Mouse (Mus musculus) liver, postnatal 0 days (tissue): ENCODE measurements around the gene Dpf1. TPM values are rescaled to one million over a fixed set of nuclear protein-coding genes. Genes with fewer than 3 reads are reported as not detected.
A peak's percentile ranks its signal among the peaks of the same experiment; 100 is the strongest.

ENCODE experiments used
- ATAC-seq: fragments of 200-750 bp; cut with Nextera tagmentation; 2 replicates; pipeline ENCODE4 v1.8.0; 2017; ENCODE audit warnings: mild to moderate bottlenecking, moderate library complexity
- DNase-seq: peaks from one replicate; pipeline ENCODE4 v3.0.0-alpha.2; 2016
- H3K27ac ChIP-seq: fragments of 300-500 bp; sonication (generic); 2 replicates; pipeline ENCODE4 v1.5.1; 2014; ENCODE audit warnings: antibody characterized with exemption, moderate library complexity, mild to moderate bottlenecking, low read depth
- H3K27me3 ChIP-seq: fragments of 300-500 bp; sonication (generic); 2 replicates; pipeline ENCODE4 v1.6.1; 2014; ENCODE audit warnings: low read length, control low read depth, mixed read lengths; ENCODE audit not compliant: insufficient read depth
- H3K36me3 ChIP-seq: fragments of 300-500 bp; sonication (generic); replicated peaks from 2 replicates; pipeline ENCODE4 v1.6.1; 2014; ENCODE audit warnings: mild to moderate bottlenecking, control low read depth, low read length, moderate library complexity, mixed read lengths; ENCODE audit not compliant: insufficient read depth
- H3K4me1 ChIP-seq: fragments of 300-500 bp; sonication (generic); 2 replicates; pipeline ENCODE4 v1.6.1; 2014; ENCODE audit warnings: antibody characterized with exemption, mild to moderate bottlenecking, control low read depth; ENCODE audit not compliant: insufficient read depth
- H3K4me2 ChIP-seq: fragments of 300-500 bp; sonication (generic); 2 replicates; pipeline ENCODE4 v1.6.1; 2014; ENCODE audit warnings: low read depth, mild to moderate bottlenecking, low read length, moderate library complexity, mixed read lengths
- H3K4me3 ChIP-seq: fragments of 300-500 bp; sonication (generic); 2 replicates; pipeline ENCODE4 v1.5.1; 2014; ENCODE audit warnings: low read depth, low read length
- H3K9ac ChIP-seq: fragments of 300-500 bp; sonication (generic); replicated peaks from 2 replicates; pipeline ENCODE4 v1.6.1; 2014; ENCODE audit warnings: mild to moderate bottlenecking, moderate library complexity
- H3K9me3 ChIP-seq: fragments of 300-500 bp; sonication (generic); 2 replicates; pipeline ENCODE4 v1.6.1; 2016; ENCODE audit warnings: mild to moderate bottlenecking, control low read depth, low read length, mixed read lengths
- CTCF ChIP-seq: sonication (generic); IDR thresholded peaks from 2 replicates; pipeline ENCODE4 v1.5.1; 2016; ENCODE audit warnings: antibody characterized with exemption, low read depth
- EP300 ChIP-seq: IDR thresholded peaks from 2 replicates; pipeline ENCODE4 v1.6.1; 2016; ENCODE audit warnings: antibody characterized with exemption, low read depth, mild to moderate bottlenecking
- WGBS: fragments of 180-500 bp; shearing (Covaris S2); extraction: QIAGEN DNeasy Blood & Tissue Kit; methylation state at CpG from one replicate; pipeline ENCODE4 v1.1.7; 2014; ENCODE audit not compliant: insufficient replicate concordance; 5-methylcytosine and 5-hydroxymethylcytosine counted together
- polyA plus RNA-seq: library from polyadenylated mRNA; unstranded; fragments of >200 nt; fragmentation: Nextera tagmentation; extraction: Ambion mirVana; gene quantifications from 2 replicates; pipeline ENCODE4 v1.2.1, GENCODE M21; 2015

Dpf1 gene
- polyA plus RNA-seq, 1 experiment from 2014 or later = 0.63 TPM

- TF ChIP-seq EP300 (no peak), CTCF (0 out of 2 replicates have a peak, but pooled peaks have one; percentile 21)
- H3K4me3 ChIP-seq = no peak overlapping the region
- no peak for ATAC-seq
- peaks cover 22% of the 10 kb centered on the region for H3K4me1 ChIP-seq
- WGBS = 84% methylated on average over 7 of the region's 7 CpGs
- DNase-seq = no peak
- H3K9ac ChIP-seq = no peak overlapping the region
- no peaks in the 10 kb centered on the region for H3K9me3 ChIP-seq
- H3K27me3 ChIP-seq = 0 out of 2 replicates have a peak, but pooled peaks cover 7% of the 10 kb centered on the region
- no peaks in the 10 kb centered on the region for H3K36me3 ChIP-seq
- H3K27ac ChIP-seq = no peak overlapping the region
- no peak overlapping the region for H3K4me2 ChIP-seq
These were observed 16.3 kb upstream of the Dpf1 start for GRCm38 (mm10) chr7:29287481-29287880.

- H3K4me2 ChIP-seq = no peak overlapping the region
- TF ChIP-seq CTCF (no peak), EP300 (no peak)
- peaks cover 22% of the 10 kb centered on the region for H3K4me1 ChIP-seq
- H3K36me3 ChIP-seq = no peaks in the 10 kb centered on the region
- no peaks in the 10 kb centered on the region for H3K9me3 ChIP-seq
- peak; percentile 3; the same call in 1 of the 2 replicates for ATAC-seq
- H3K9ac ChIP-seq = no peak overlapping the region
- no peak overlapping the region for H3K4me3 ChIP-seq
- DNase-seq = no peak
- H3K27ac ChIP-seq = no peak overlapping the region
- 85% methylated on average over 2 of the region's 2 CpGs for WGBS
- 0 out of 2 replicates have a peak, but pooled peaks cover 7% of the 10 kb centered on the region for H3K27me3 ChIP-seq
These were observed 15.7 kb upstream of the Dpf1 start for GRCm38 (mm10) chr7:29288079-29288478.

GRCm38 (mm10) chr7:29288942-29289638, 14.7 kb upstream of the Dpf1 start, which contains the start of gene Ppp1r14a:
Gene Ppp1r14a, plus strand, starts transcription at chr7:29289308.
- no peak for TF ChIP-seq EP300
- TF ChIP-seq CTCF = peak; percentile 79
- peak; percentile 55; the same call in 1 of the 2 replicates for ATAC-seq
- WGBS = 2% methylated on average over 56 of the region's 59 CpGs
- Histone ChIP-seq H3K4me1 (peaks cover 22% of the 10 kb centered on the region), H3K9ac (peak within 1 kb of the TSS; percentile 37), H3K9me3 (no peaks in the 10 kb centered on the region), H3K27ac (peak within 1 kb of the TSS; percentile 24; the same call in 1 of the 2 replicates), H3K4me3 (peak within 1 kb of the TSS; percentile 53), H3K36me3 (no peaks in the 10 kb centered on the region), H3K27me3 (0 out of 2 replicates have a peak, but pooled peaks cover 7% of the 10 kb centered on the region), H3K4me2 (peak within 1 kb of the TSS; percentile 89)
- DNase-seq = peak; percentile 80

GRCm38 (mm10) chr7:29289856-29290255, 13.9 kb upstream of the Dpf1 start:
- no peak overlapping the region for H3K27ac ChIP-seq
- H3K4me2 ChIP-seq = peak overlapping the region; percentile 89; the same call in 1 of the 2 replicates
- H3K36me3 ChIP-seq = no peaks in the 10 kb centered on the region
- WGBS = 85% methylated on average over 6 of the region's 6 CpGs
- no peak overlapping the region; the same call in 1 of the 2 replicates for H3K9ac ChIP-seq
- ATAC-seq (no peak), DNase-seq (no peak)
- peaks cover 22% of the 10 kb centered on the region for H3K4me1 ChIP-seq
- 0 out of 2 replicates have a peak, but pooled peaks cover 7% of the 10 kb centered on the region for H3K27me3 ChIP-seq
- H3K4me3 ChIP-seq = peak overlapping the region; percentile 53; the same call in 1 of the 2 replicates
- TF ChIP-seq EP300 (no peak), CTCF (no peak)
- no peaks in the 10 kb centered on the region for H3K9me3 ChIP-seq

GRCm38 (mm10) chr7:29290691-29291485, 12.9 kb upstream of the Dpf1 start:
- no peak for TF ChIP-seq EP300
- no peak for TF ChIP-seq CTCF
- Histone ChIP-seq H3K4me2 (peak overlapping the region; percentile 19; the same call in 1 of the 2 replicates), H3K9me3 (no peaks in the 10 kb centered on the region), H3K4me1 (peaks cover 22% of the 10 kb centered on the region), H3K27me3 (0 out of 2 replicates have a peak, but pooled peaks cover 7% of the 10 kb centered on the region), H3K9ac (no peak overlapping the region; the same call in 1 of the 2 replicates), H3K4me3 (no peak overlapping the region), H3K27ac (no peak overlapping the region), H3K36me3 (no peaks in the 10 kb centered on the region)
- 65% methylated on average over 11 of the region's 11 CpGs for WGBS
- no peak for DNase-seq
- no peak for ATAC-seq
